Mouse (Mus musculus) MEL (cell line): ENCODE results near the gene Efna2. TPM values are rescaled to one million over a fixed set of nuclear protein-coding genes. Genes with fewer than 3 reads are reported as not detected.
A peak's percentile ranks its signal among the peaks of the same experiment; 100 is the strongest.

ENCODE experiments used
- DNase-seq: peaks from one replicate; pipeline ENCODE4 v3.0.0; 2011; ENCODE audit warnings: low read depth, low spot score
- H3K27ac ChIP-seq: 2 replicates; pipeline ENCODE4 v1.5.1; 2012; ENCODE audit warnings: low read depth, mild to moderate bottlenecking, control low read depth, low read length, moderate library complexity; ENCODE audit not compliant: control insufficient read depth
- H3K27me3 ChIP-seq, 2 experiments: fragments of 150-350 bp in 1 of 2; sonication (generic) in 1 of 2; 2 replicates each; pipeline ENCODE4 v1.6.1; 2012; ENCODE audit warnings: low read length in 2 of 2, mild to moderate bottlenecking in 2 of 2, improper control_type of control experiment in 1 of 2, moderate library complexity in 1 of 2; ENCODE audit not compliant: insufficient read depth in 2 of 2, control insufficient read depth in 1 of 2
- H3K36me3 ChIP-seq, 2 experiments: 2 replicates each; pipeline ENCODE4 v1.6.1; 2012 to 2014; ENCODE audit warnings: low read length in 2 of 2, improper control_type of control experiment in 1 of 2, inconsistent platforms in 1 of 2, mild to moderate bottlenecking in 1 of 2; ENCODE audit not compliant: insufficient read depth in 2 of 2, control insufficient read depth in 1 of 2
- H3K4me1 ChIP-seq, 2 experiments: fragments of 150-350 bp in 1 of 2; sonication (generic) in 1 of 2; 2 replicates each; pipeline ENCODE4 v1.6.1; 2012; ENCODE audit warnings: low read length in 2 of 2, improper control_type of control experiment in 1 of 2, mild to moderate bottlenecking in 1 of 2; ENCODE audit not compliant: insufficient read depth in 2 of 2, control insufficient read depth in 1 of 2
- H3K4me3 ChIP-seq, 2 experiments: fragments of 150-350 bp in 1 of 2; sonication (generic) in 1 of 2; 2 replicates each; pipeline ENCODE4 v1.5.1; 2012; ENCODE audit warnings: low read depth in 2 of 2, low read length in 2 of 2, mild to moderate bottlenecking in 2 of 2, moderate library complexity in 2 of 2, control low read depth in 1 of 2, improper control_type of control experiment in 1 of 2; ENCODE audit not compliant: control insufficient read depth in 1 of 2, insufficient read depth in 1 of 2
- H3K79me2 ChIP-seq: 2 replicates; pipeline ENCODE4 v1.6.1; 2012; ENCODE audit warnings: mild to moderate bottlenecking, low read length, moderate library complexity; ENCODE audit not compliant: control insufficient read depth, poor library complexity, insufficient read depth
- H3K9ac ChIP-seq: 2 replicates; pipeline ENCODE4 v1.6.1; 2012; ENCODE audit warnings: low read depth, mild to moderate bottlenecking, control low read depth, low read length, moderate library complexity; ENCODE audit not compliant: control insufficient read depth, poor library complexity, severe bottlenecking
- H3K9me3 ChIP-seq: fragments of 150-350 bp; sonication (generic); replicated peaks from 2 replicates; pipeline ENCODE4 v1.6.1; 2012; ENCODE audit warnings: mild to moderate bottlenecking, low read length, improper control_type of control experiment, moderate library complexity; ENCODE audit not compliant: insufficient read depth
- CHD1 ChIP-seq: IDR thresholded peaks from 2 replicates; pipeline ENCODE4 v1.6.1; 2012; ENCODE audit warnings: low read depth, mild to moderate bottlenecking, inconsistent platforms, low read length, improper control_type of control experiment
- CHD2 ChIP-seq: IDR thresholded peaks from 2 replicates; pipeline ENCODE4 v1.6.1; 2011; ENCODE audit warnings: low read length, improper control_type of control experiment
- CTCF ChIP-seq, 3 experiments: IDR thresholded peaks in 2 of 3; conservative IDR thresholded peaks in 1 of 3; 2 replicates each; pipeline ENCODE4 v1.5.1; 2011 to 2012; ENCODE audit warnings: low read length in 3 of 3, low read depth in 2 of 3, mild to moderate bottlenecking in 2 of 3, improper control_type of control experiment in 1 of 3, inconsistent platforms in 1 of 3, mixed read lengths in 1 of 3, moderate library complexity in 1 of 3; ENCODE audit not compliant: control insufficient read depth in 1 of 3, insufficient read depth in 1 of 3, poor library complexity in 1 of 3, severe bottlenecking in 1 of 3
- E2F4 ChIP-seq: IDR thresholded peaks from 2 replicates; pipeline ENCODE4 v1.6.1; 2011; ENCODE audit warnings: low read depth, low read length, improper control_type of control experiment, borderline replicate concordance
- ELF1 ChIP-seq: IDR thresholded peaks from 2 replicates; pipeline ENCODE4 v1.6.1; 2014; ENCODE audit warnings: low read depth, mild to moderate bottlenecking, inconsistent platforms, low read length, improper control_type of control experiment, moderate library complexity
- EP300 ChIP-seq, 2 experiments: IDR thresholded peaks; 2 replicates each; pipeline ENCODE4 v1.6.1; 2011; ENCODE audit warnings: improper control_type of control experiment in 2 of 2, low read length in 2 of 2, low read depth in 1 of 2, mild to moderate bottlenecking in 1 of 2
- ETS1 ChIP-seq: IDR thresholded peaks from 2 replicates; pipeline ENCODE4 v1.6.1; 2012; ENCODE audit warnings: low read depth, mild to moderate bottlenecking, inconsistent platforms, low read length, improper control_type of control experiment, moderate library complexity
- HCFC1 ChIP-seq: IDR thresholded peaks from 2 replicates; pipeline ENCODE4 v1.6.1; 2012; ENCODE audit warnings: low read depth, mild to moderate bottlenecking, inconsistent platforms, low read length, improper control_type of control experiment, moderate library complexity
- JUND ChIP-seq: IDR thresholded peaks from 2 replicates; pipeline ENCODE4 v1.6.1; 2011; ENCODE audit warnings: low read depth, mild to moderate bottlenecking, improper control_type of control experiment, low read length
- KAT2A ChIP-seq: conservative IDR thresholded peaks from 2 replicates; pipeline ENCODE4 v1.6.1; 2012; ENCODE audit warnings: low read depth, low read length, improper control_type of control experiment, inconsistent platforms
- MAFK ChIP-seq: IDR thresholded peaks from 2 replicates; pipeline ENCODE4 v1.6.1; 2011; ENCODE audit warnings: low read depth, mild to moderate bottlenecking, low read length, improper control_type of control experiment, borderline replicate concordance
- MAX ChIP-seq: IDR thresholded peaks from 2 replicates; pipeline ENCODE4 v1.6.1; 2011; ENCODE audit warnings: low read length, improper control_type of control experiment
- MAZ ChIP-seq: IDR thresholded peaks from 2 replicates; pipeline ENCODE4 v1.6.1; 2012; ENCODE audit warnings: low read depth, mild to moderate bottlenecking, inconsistent platforms, low read length, improper control_type of control experiment
- MEF2A ChIP-seq: IDR thresholded peaks from 2 replicates; pipeline ENCODE4 v1.6.1; 2014; ENCODE audit warnings: low read depth, mild to moderate bottlenecking, inconsistent platforms, low read length, improper control_type of control experiment; ENCODE audit not compliant: poor library complexity, insufficient replicate concordance, severe bottlenecking; ENCODE audit errors: extremely low read depth
- MYB ChIP-seq: IDR thresholded peaks from 2 replicates; pipeline ENCODE4 v1.6.1; 2011; ENCODE audit warnings: mild to moderate bottlenecking, low read depth, low read length, improper control_type of control experiment
- MYC ChIP-seq: IDR thresholded peaks from 2 replicates; pipeline ENCODE4 v1.6.1; 2011; ENCODE audit warnings: low read depth, mild to moderate bottlenecking, low read length, improper control_type of control experiment, moderate library complexity
- NELFE ChIP-seq: IDR thresholded peaks from 2 replicates; pipeline ENCODE4 v1.6.1; 2011; ENCODE audit warnings: low read depth, low read length, improper control_type of control experiment
- POLR2A ChIP-seq, 2 experiments: IDR thresholded peaks; 2 replicates each; pipeline ENCODE4 v1.6.1; 2011 to 2012; ENCODE audit warnings: low read length in 2 of 2, mild to moderate bottlenecking in 2 of 2, control low read depth in 1 of 2, improper control_type of control experiment in 1 of 2, low read depth in 1 of 2, moderate library complexity in 1 of 2; ENCODE audit not compliant: control insufficient read depth in 1 of 2, insufficient read depth in 1 of 2, poor library complexity in 1 of 2
- POLR2AphosphoS5 ChIP-seq: IDR thresholded peaks from 2 replicates; pipeline ENCODE4 v1.6.1; 2012; ENCODE audit warnings: low read depth, borderline replicate concordance, mild to moderate bottlenecking, inconsistent platforms, low read length, moderate library complexity, mixed read lengths
- RAD21 ChIP-seq: IDR thresholded peaks from 2 replicates; pipeline ENCODE4 v1.6.1; 2011; ENCODE audit warnings: mild to moderate bottlenecking, low read depth, low read length, improper control_type of control experiment
- RCOR1 ChIP-seq: IDR thresholded peaks from 2 replicates; pipeline ENCODE4 v1.6.1; 2012; ENCODE audit warnings: low read depth, mild to moderate bottlenecking, inconsistent platforms, low read length, improper control_type of control experiment
- SIN3A ChIP-seq: IDR thresholded peaks from 2 replicates; pipeline ENCODE4 v1.6.1; 2012; ENCODE audit warnings: low read length, improper control_type of control experiment, inconsistent platforms
- SMC3 ChIP-seq: IDR thresholded peaks from 2 replicates; pipeline ENCODE4 v1.6.1; 2011; ENCODE audit warnings: low read depth, low read length, improper control_type of control experiment
- TAL1 ChIP-seq: IDR thresholded peaks from 2 replicates; pipeline ENCODE4 v1.6.1; 2012; ENCODE audit warnings: mild to moderate bottlenecking, inconsistent platforms, low read length, moderate library complexity, mixed read lengths
- TBP ChIP-seq: IDR thresholded peaks from 2 replicates; pipeline ENCODE4 v1.8.0; 2011; ENCODE audit warnings: low read depth, low read length, improper control_type of control experiment
- TCF12 ChIP-seq: IDR thresholded peaks from 2 replicates; pipeline ENCODE4 v1.6.1; 2014; ENCODE audit warnings: low read depth, mild to moderate bottlenecking, inconsistent platforms, low read length, improper control_type of control experiment, moderate library complexity
- UBTF ChIP-seq: IDR thresholded peaks from 2 replicates; pipeline ENCODE4 v1.6.1; 2012; ENCODE audit warnings: low read depth, mild to moderate bottlenecking, inconsistent platforms, low read length, improper control_type of control experiment, moderate library complexity, borderline replicate concordance; ENCODE audit not compliant: insufficient read depth
- USF1 ChIP-seq: IDR thresholded peaks from 2 replicates; pipeline ENCODE4 v1.6.1; 2014; ENCODE audit warnings: low read depth, mild to moderate bottlenecking, inconsistent platforms, low read length, improper control_type of control experiment, moderate library complexity
- ZC3H11A ChIP-seq: IDR thresholded peaks from 2 replicates; pipeline ENCODE4 v1.6.1; 2012; ENCODE audit warnings: low read depth, mild to moderate bottlenecking, inconsistent platforms, low read length, improper control_type of control experiment
- ZKSCAN1 ChIP-seq: IDR thresholded peaks from 2 replicates; pipeline ENCODE4 v1.6.1; 2012; ENCODE audit warnings: low read depth, mild to moderate bottlenecking, inconsistent platforms, low read length, improper control_type of control experiment, moderate library complexity
- ZMIZ1 ChIP-seq: IDR thresholded peaks from 2 replicates; pipeline ENCODE4 v1.6.1; 2012; ENCODE audit warnings: low read depth, mild to moderate bottlenecking, inconsistent platforms, low read length, improper control_type of control experiment, moderate library complexity
- ZNF384 ChIP-seq: IDR thresholded peaks from 2 replicates; pipeline ENCODE4 v1.6.1; 2012; ENCODE audit warnings: low read depth, mild to moderate bottlenecking, inconsistent platforms, low read length, improper control_type of control experiment
- polyA plus RNA-seq, 2 experiments: library from polyadenylated mRNA; stranded (reverse) in 1 of 2; unstranded in 1 of 2; fragments of >175 nt in 1 of 2; fragments of >200 nt in 1 of 2; gene quantifications; 2 replicates each; pipeline versions ENCODE4 v1.2.1 to v1.2.4; 2012; ENCODE audit warnings: low replicate concordance in 2 of 2, low read depth in 1 of 2; ENCODE audit not compliant: insufficient read length in 2 of 2, insufficient read depth in 1 of 2, missing spikeins in 1 of 2
- total RNA-seq: library from RNA; depleted of rRNA; stranded (reverse); fragments of 300-350 nt; gene quantifications from 2 replicates; pipeline ENCODE4 v1.2.3, GENCODE M21; 2012

Efna2 gene
- total and polyA plus RNA-seq, 3 experiments, result 0.12 to 2.8 TPM; not detected in 1

GRCm38 (mm10) chr10:80159021-80159560 lies 20.2 kb upstream of the Efna2 start (continued):
- TF ChIP-seq KAT2A (0 out of 2 replicates have a peak, but pooled peaks have one; percentile 9), MYB (no peak)

GRCm38 (mm10) chr10:80159561-80160454 lies 19.5 kb upstream of the Efna2 start:
- Histone ChIP-seq H3K36me3 (peaks cover 0 to 21% of the 10 kb centered on the region in 2 experiments; a peak in 2 of 4 replicates), H3K27ac (peak overlapping the region; percentile 93), H3K4me1 (peaks cover 6 to 37% of the 10 kb centered on the region in 2 experiments; a peak in 3 of 4 replicates), H3K9me3 (no peaks in the 10 kb centered on the region), H3K79me2 (no peaks in the 10 kb centered on the region; the same call in 1 of the 2 replicates), H3K4me3 (peak overlapping the region; percentile 58 to 61), H3K9ac (peak overlapping the region; percentile 74), H3K27me3 (no peaks in the 10 kb centered on the region)
- peak; percentile 99 for DNase-seq
- TF ChIP-seq TCF12, result 0 out of 2 replicates have a peak, but pooled peaks have one; percentile 41
- TF ChIP-seq MAZ, result peak; percentile 99
- TF ChIP-seq HCFC1, result peak; percentile 79
- peak; percentile 92 for TF ChIP-seq MAX
- TF ChIP-seq POLR2A (IDR thresholded peaks at IDR 0.05; ENCODE audit: control insufficient read depth in 1 of 2, insufficient read depth in 1 of 2, low read depth in 1 of 2, low read length in 2 of 2, poor library complexity in 1 of 2), result peak; percentile 42 to 68; a peak in 2 of 4 replicates
- no peak for TF ChIP-seq JUND
- peak; percentile 73 for TF ChIP-seq CHD2
- TF ChIP-seq UBTF, result no peak
- TF ChIP-seq ZMIZ1, result no peak
- no peak for TF ChIP-seq POLR2AphosphoS5
- no peak for TF ChIP-seq CHD1
- TF ChIP-seq MYB, result no peak
- peak; percentile 96 for TF ChIP-seq MYC
- TF ChIP-seq E2F4, result no peak
- peak; percentile 86 for TF ChIP-seq SIN3A
- TF ChIP-seq USF1, result peak; percentile 50
- no peak for TF ChIP-seq ZKSCAN1
- no peak for TF ChIP-seq ZNF384
- TF ChIP-seq MEF2A, result 0 out of 2 replicates have a peak, but pooled peaks have one; percentile 1
- TF ChIP-seq KAT2A, result peak; percentile 7; the same call in 1 of the 2 replicates
- peak; percentile 64 for TF ChIP-seq TBP
- peak in 1 of 2 experiments; percentile 44; a peak in 2 of 4 replicates for TF ChIP-seq EP300 (IDR thresholded peaks at IDR 0.05; ENCODE audit: low read depth in 1 of 2, low read length in 2 of 2)
- TF ChIP-seq ETS1, result peak; percentile 72
- no peak for TF ChIP-seq MAFK
- peak; percentile 88 for TF ChIP-seq ELF1
- peak; percentile 84 for TF ChIP-seq NELFE
- no peak for TF ChIP-seq TAL1
- TF ChIP-seq ZC3H11A, result no peak
- TF ChIP-seq CTCF (IDR thresholded peaks at IDR 0.05 in 2 of 3, conservative IDR thresholded peaks at IDR 0.05 in 1 of 3; ENCODE audit: control insufficient read depth in 1 of 3, insufficient read depth in 1 of 3, low read depth in 2 of 3, low read length in 3 of 3, poor library complexity in 1 of 3, severe bottlenecking in 1 of 3), result no peak
- TF ChIP-seq RCOR1, result no peak
- TF ChIP-seq RAD21, result no peak
- no peak; the same call in 1 of the 2 replicates for TF ChIP-seq SMC3
